Mouse (Mus musculus) T-helper 17 cell (primary cell): ENCODE measurements around the gene Spag5.

Source experiments
- in situ Hi-C, 2 experiments: fragments of 300-600 bp; cut with MboI, MseI; formaldehyde crosslinking; loops; 1 replicate in 1 of 2; 2 replicates in 1 of 2; pipeline ENCODE4 v1.15.1; 2025; ENCODE audit warnings: high pct_unique_total_duplicates in 2 of 2

Gene Spag5

GRCm38 (mm10) chr11:78301357-78302084, at the start of gene Spag5:
Gene Spag5 (plus strand): TSS chr11:78301529.
- in situ Hi-C loops: no loop called here

GRCm38 (mm10) chr11:78256618-78257017, 44.7 kb upstream of the Spag5 start:
- in situ Hi-C loops: loop anchor here in 1 of 2 experiments (25.0 kb wide), 1 partner anchor 1669 kb away; no protein-coding TSS in a partner anchor

GRCm38 (mm10) chr11:78260489-78261258, 40.7 kb upstream of the Spag5 start:
- in situ Hi-C loops: loop anchor here in 1 of 2 experiments (25.0 kb wide), 1 partner anchor 1673 kb away; no protein-coding TSS in a partner anchor

GRCm38 (mm10) chr11:78261380-78262352, 39.7 kb upstream of the Spag5 start, which contains the start of gene 2610507B11Rik:
Gene 2610507B11Rik (plus strand): TSS chr11:78261752.
- in situ Hi-C loops: loop anchor here in 1 of 2 experiments (25.0 kb wide), 1 partner anchor 1674 kb away; no protein-coding TSS in a partner anchor

DNA sequence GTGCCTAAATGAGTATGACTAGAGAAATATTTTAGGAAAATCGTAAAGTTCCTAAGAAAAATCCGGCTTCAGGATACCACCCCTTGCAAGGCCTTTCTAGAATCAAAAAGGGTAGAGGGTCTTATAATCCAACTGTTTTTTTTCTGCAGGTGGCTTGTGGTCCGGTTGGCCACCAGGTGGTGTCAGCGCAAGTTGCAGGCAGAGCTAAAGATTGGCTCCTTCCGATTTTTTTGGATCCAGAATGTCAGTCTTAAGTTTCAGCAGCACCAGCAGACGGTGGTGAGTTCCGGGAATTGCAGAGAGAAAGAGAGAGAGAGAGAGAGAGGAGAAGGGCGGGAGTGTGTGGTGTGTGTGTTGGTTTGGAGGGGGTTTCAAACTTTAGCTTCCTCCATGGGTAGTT, 38.8 kb upstream of the Spag5 start:
- in situ Hi-C loops: loop anchor here in 1 of 2 experiments (25.0 kb wide), 1 partner anchor 1675 kb away; no protein-coding TSS in a partner anchor

GRCm38 (mm10) chr11:78265571-78265970, 35.8 kb upstream of the Spag5 start:
- in situ Hi-C loops: loop anchor here in 1 of 2 experiments (25.0 kb wide), 1 partner anchor 1678 kb away; no protein-coding TSS in a partner anchor

DNA sequence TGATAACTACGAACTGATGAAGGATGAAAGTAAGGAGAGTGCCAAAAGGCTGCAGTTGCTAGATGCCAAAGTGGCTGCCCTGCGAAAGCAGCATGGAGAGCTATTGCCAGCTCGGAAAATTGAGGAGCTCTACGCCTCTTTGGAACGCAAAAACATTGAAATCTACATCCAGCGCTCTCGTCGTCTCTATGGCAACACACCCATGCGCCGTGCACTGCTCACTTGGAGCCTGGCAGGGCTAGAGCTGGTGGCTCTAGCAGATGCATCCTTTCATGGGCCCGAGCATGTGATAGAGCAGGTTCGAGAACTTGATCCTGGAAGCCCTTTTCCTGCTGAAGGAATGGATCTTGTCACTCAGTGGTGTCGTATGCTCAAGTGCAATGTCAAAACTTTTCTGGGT, 29.3 kb upstream of the Spag5 start:
- in situ Hi-C loops: loop anchor here (5.0 to 25.0 kb wide), 5 partner anchors 35 to 1753 kb away; no protein-coding TSS in a partner anchor

- in situ Hi-C loops: loop anchor here (10.0 to 25.0 kb wide), 5 partner anchors 51 to 1749 kb away; no protein-coding TSS in a partner anchor
Observed at GRCm38 (mm10) chr11:78275596-78275995, 25.7 kb upstream of the Spag5 start.

GRCm38 (mm10) chr11:78276169-78276568, 25.2 kb upstream of the Spag5 start:
- in situ Hi-C loops: loop anchor here (10.0 to 25.0 kb wide), 5 partner anchors 51 to 1749 kb away; no protein-coding TSS in a partner anchor

- in situ Hi-C loops: loop anchor here (10.0 to 25.0 kb wide), 5 partner anchors 54 to 1746 kb away; no protein-coding TSS in a partner anchor
Observed at GRCm38 (mm10) chr11:78278853-78279252, 22.5 kb upstream of the Spag5 start.

DNA sequence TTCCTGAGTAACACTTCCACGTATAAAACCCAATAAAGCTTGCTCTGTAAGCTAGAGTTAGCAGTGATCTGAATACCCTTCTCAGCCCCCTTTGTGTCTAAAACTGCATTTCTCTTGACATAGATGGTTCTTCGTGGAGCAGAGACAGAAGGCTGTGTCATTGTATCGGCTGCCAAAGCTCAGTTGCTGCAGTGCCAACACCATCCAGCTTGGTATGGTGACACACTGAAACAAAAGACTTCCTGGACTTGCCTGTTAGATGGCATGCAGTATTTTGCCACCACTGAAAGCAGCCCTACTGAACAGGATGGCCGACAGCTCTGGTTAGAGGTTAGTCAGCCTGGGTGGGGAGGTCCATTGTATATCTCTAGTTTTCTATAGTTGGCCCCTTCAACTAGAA, 21.7 kb upstream of the Spag5 start:
- in situ Hi-C loops: loop anchor here (10.0 to 25.0 kb wide), 5 partner anchors 55 to 1745 kb away; no protein-coding TSS in a partner anchor

DNA sequence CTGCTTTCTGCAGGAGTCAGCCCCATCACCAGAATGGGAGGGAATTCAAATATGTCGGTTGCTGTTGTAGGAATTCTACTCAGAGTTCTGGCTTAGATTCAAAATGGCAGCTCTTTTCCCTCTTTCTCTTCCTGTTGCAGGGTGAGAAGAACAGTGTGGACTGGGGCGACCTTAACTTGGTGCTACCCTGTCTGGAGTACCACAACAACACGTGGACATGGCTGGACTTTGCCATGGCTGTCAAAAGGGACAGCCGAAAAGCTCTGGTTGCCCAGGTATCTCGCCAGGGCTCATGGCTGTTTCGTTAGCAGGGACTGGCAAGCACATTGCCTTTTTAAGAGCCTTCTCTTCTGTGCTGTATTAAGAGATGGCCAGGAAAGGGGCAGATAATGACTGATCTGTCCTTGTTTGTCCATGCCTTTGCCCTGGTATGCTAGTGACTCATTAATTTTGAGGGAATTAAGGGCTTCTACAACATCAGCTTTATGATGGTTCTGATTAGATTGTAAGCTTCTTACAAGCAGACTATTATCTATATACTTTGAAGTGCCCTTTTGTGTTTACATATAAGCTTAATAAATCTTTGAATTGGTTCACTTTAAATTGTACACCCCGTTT, 12.1 kb upstream of the Spag5 start:
- in situ Hi-C loops: loop anchor here (25.0 kb wide), 3 partner anchors 727 to 1723 kb away; no protein-coding TSS in a partner anchor

DNA sequence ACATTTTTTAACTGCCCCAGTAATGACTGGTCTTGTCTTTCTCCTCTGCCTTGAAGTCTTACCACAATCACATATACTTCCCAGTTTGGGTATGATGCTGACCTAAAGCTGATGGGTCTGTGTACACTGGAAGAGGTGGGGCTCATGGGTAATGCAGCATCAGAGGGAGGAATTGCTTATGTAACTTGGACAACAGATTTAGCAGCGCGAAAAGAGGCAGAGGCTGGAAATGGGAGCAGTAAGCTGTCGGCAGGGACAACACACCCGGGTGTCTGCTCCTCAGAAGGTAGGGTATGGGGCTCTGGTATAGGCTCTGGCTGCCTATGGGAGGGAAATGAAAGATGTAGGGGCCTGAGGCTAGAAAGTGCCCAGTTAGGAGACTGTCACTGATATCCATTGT, 10.7 kb upstream of the Spag5 start, which contains the start of gene BC030499:
Gene BC030499 (plus strand): TSS at position 188 of the 400 bp plus-strand sequence.
- in situ Hi-C loops: loop anchor here (25.0 kb wide), 3 partner anchors 728 to 1722 kb away; no protein-coding TSS in a partner anchor

GRCm38 (mm10) chr11:78294585-78294984, 6.7 kb upstream of the Spag5 start:
- in situ Hi-C loops: loop anchor here (25.0 kb wide), 3 partner anchors 732 to 1718 kb away; no protein-coding TSS in a partner anchor

DNA sequence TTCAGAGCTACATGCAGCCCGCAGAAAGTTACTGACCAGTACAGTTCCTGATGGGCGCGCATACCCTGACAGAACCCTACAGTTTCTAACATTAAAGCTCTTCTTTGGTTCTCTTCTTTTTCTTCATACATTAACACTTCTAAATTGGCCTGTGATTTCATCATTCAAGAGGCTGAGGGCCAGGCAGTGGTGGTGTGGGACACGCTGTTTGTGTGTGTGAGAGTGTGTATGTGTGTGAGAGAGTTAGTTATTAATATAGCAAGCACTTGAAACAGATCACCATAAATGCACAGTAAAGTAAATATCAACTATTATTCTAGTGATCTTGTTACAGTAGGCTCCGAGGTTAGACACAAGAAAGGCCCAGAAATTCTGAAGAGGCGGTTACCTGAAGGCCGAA, 412 bp upstream of the Spag5 start:
- in situ Hi-C loops: no loop called here

DNA sequence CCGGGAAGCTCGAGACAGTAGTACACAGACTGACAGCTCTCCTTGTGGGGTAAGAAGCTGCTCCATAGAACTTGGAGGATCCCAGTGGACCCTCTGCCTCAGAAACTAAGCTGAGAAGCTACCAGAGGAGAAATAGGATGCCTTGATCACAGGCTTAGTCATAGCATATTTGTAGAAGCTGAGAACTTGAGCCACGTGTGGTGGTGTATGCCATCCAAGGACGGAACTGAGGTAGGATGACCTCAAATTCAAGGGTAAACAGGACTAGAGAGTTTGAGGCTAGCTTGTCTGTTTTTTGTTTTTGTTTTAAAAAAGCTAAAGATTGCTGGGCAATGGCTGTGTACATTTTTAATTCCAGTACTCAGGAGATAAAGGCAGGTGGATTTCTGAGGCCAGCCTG, 3.9 kb downstream of the Spag5 start:
- in situ Hi-C loops: loop anchor here in 1 of 2 experiments (5.0 kb wide), 1 partner anchor 33 kb away; no protein-coding TSS in a partner anchor

GRCm38 (mm10) chr11:78310861-78311511, 9.7 kb downstream of the Spag5 start:
- in situ Hi-C loops: no loop called here

DNA sequence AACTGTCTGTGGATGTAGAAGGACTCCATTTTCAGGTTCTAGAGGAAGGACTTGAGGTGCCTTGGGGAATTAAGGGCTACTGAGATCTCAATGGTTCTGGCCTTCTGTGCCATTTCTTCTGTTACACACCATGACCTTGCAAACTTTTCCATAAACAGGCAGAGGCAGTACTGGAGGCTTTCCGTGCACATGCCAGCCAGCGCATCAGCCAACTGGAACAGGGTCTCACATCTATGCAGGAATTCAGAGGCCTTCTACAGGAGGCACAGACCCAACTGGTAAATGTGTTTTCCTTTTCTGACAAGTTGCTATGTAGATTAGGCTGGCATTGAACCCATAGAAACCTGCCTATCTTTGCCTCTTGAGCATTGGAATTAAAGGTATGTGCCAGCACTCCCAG, 12.3 kb downstream of the Spag5 start:
- in situ Hi-C loops: no loop called here

DNA sequence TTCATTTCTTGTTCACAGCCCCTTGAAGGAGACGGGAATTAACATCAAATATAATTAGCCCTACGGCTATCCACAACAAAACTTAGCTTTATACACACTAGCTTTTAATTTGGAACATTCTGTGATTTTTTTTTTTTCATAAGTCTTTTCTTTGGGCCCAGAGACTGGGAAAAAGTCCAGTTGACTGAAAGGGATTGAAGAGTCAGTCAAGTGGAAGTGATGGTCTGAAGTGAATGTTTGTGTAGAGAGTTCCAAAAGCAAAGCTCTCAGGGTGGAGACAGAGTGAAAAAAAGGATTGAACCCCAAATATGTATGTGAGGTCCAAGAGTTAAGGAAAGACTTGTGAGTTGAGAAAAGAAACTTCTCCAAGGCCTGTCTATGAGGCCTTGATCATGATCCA, 17.1 kb downstream of the Spag5 start:
- in situ Hi-C loops: no loop called here
